Mouse (Mus musculus) liver, adult 2 months (tissue): ENCODE measurements around the gene Crhr1.

Experiments
- CTCF ChIP-seq: fragments of 200-500 bp; IDR thresholded peaks from 2 replicates; pipeline ENCODE4 v1.5.1; 2011; ENCODE audit warnings: low read depth, low read length, control low read depth
- POLR2A ChIP-seq: fragments of 200-500 bp; IDR thresholded peaks from 2 replicates; pipeline ENCODE4 v1.6.1; 2011; ENCODE audit warnings: low read length, control low read depth; ENCODE audit not compliant: insufficient read depth; ENCODE audit errors: extremely low read depth

DNA sequence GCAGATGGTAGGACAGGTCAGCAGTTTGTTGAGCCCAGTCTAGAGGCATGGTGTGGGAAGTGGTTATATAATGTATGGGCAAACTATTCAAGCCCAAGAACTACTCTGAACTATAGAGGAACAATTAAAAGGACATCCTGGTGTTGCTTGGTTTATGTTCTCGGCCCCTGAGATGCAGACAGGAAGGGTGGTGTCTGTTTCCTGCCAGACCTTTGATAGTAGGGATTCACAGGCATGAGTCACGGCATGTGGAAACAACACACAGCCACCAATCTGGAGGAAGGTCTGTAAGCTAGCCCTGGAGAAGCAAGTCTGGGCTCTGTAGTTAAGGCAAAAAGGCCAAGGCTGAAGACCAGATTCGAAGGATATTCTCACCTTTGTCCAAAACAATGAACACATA is 70.6 kb downstream of the Crhr1 start:
- TF ChIP-seq POLR2A (no peak), CTCF (no peak)
